In the genomic region with DNA sequence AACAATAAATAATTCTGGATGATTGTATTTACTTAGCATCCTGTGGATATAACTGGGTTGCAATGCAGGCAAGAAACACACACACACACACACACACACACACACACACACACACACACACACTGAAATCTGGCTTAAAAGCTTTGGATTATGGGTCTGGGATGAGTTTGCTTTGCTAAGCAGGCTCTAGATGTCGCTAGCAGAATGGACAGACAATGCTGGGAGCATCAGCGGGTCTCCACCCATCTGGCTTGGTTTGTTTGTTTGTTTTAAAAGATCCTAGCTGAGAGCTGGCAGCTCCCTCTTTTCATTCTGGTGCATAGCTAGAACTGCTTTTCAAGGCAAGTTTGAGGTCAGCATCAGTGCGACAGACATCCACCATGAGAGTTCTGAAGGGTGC, we compare ENCODE assay signal across 13 mouse cellular contexts.
DNase-seq lines count a peak whose midpoint lies in the region; ATAC-seq lines count a peak whose summit lies in the region.
"Had no signal": no experiment of that assay in that cellular context is flagged by ENCODE, and none has a peak within 500 bp of the region (broad histone marks: within the 10 kb centered on the region; RNA-seq: fewer than 3 reads in every experiment).

No protein-coding gene starts in this region.

- H3K9ac ChIP-seq in forebrain, embryonic 14.5 days (ENCODE audit: low read length) = no peak overlapping the region
- H3K9ac ChIP-seq in forebrain, embryonic 13.5 days = no peak overlapping the region
- H3K9ac ChIP-seq in midbrain, embryonic 11.5 days (ENCODE audit: low read length) = no peak overlapping the region
- H3K9ac ChIP-seq in midbrain, embryonic 16.5 days (ENCODE audit: low read depth, low read length) = 0 out of 2 replicates have a peak overlapping the region, but pooled peaks have one; percentile 1
- H3K9ac ChIP-seq: heart, embryonic 12.5 days; liver, postnatal 0 days had no signal

- no peaks in the 10 kb centered on the region for H3K36me3 ChIP-seq in forebrain, embryonic 14.5 days (ENCODE audit: control insufficient read depth, insufficient read depth, low read length)
- H3K36me3 ChIP-seq in forebrain, embryonic 13.5 days (ENCODE audit: poor library complexity, severe bottlenecking) = no peaks in the 10 kb centered on the region
- H3K36me3 ChIP-seq in midbrain, embryonic 11.5 days (ENCODE audit: control insufficient read depth, insufficient read depth, low read length) = no peaks in the 10 kb centered on the region
- H3K36me3 ChIP-seq in midbrain, embryonic 10.5 days = no peaks in the 10 kb centered on the region
- no peaks in the 10 kb centered on the region for H3K36me3 ChIP-seq in midbrain, embryonic 16.5 days (ENCODE audit: control insufficient read depth, insufficient read depth, low read length)
- H3K36me3 ChIP-seq: embryonic facial prominence, embryonic 10.5 days; heart, embryonic 12.5 days had no signal

- 0 out of 2 replicates have a peak, but pooled peaks cover 5% of the 10 kb centered on the region for H3K4me1 ChIP-seq in forebrain, embryonic 14.5 days (ENCODE audit: control insufficient read depth, insufficient read depth, low read length)
- peaks cover 16% of the 10 kb centered on the region for H3K4me1 ChIP-seq in forebrain, embryonic 13.5 days
- H3K4me1 ChIP-seq in midbrain, embryonic 11.5 days (ENCODE audit: control insufficient read depth, insufficient read depth, low read length) = peaks cover 13% of the 10 kb centered on the region
- peaks cover 32% of the 10 kb centered on the region for H3K4me1 ChIP-seq in midbrain, embryonic 10.5 days
- H3K4me1 ChIP-seq in midbrain, embryonic 16.5 days (ENCODE audit: control insufficient read depth, insufficient read depth, low read length) = peaks cover 21% of the 10 kb centered on the region

- ATAC-seq in forebrain, embryonic 14.5 days = no peak
- ATAC-seq in forebrain, embryonic 13.5 days = no peak
- ATAC-seq in midbrain, embryonic 11.5 days (ENCODE audit: low FRiP score) = no peak
- no peak for ATAC-seq in midbrain, embryonic 16.5 days
- ATAC-seq: liver, postnatal 0 days had no signal

- no peak overlapping the region for H3K4me2 ChIP-seq in forebrain, embryonic 14.5 days (ENCODE audit: low read length)
- H3K4me2 ChIP-seq in forebrain, embryonic 13.5 days = no peak overlapping the region
- H3K4me2 ChIP-seq in midbrain, embryonic 11.5 days = no peak overlapping the region
- peak overlapping the region; percentile 78 for H3K4me2 ChIP-seq in midbrain, embryonic 16.5 days (ENCODE audit: low read length)
- H3K4me2 ChIP-seq: heart, embryonic 12.5 days had no signal

- intact Hi-C loops in gastrocnemius, postnatal 14 days (cut with DNase I; ENCODE audit: low total_unique reads) = loop anchor here (5.0 kb wide), 1 partner anchor 836 kb away; no protein-coding TSS in a partner anchor

- 0 out of 2 replicates have a peak, but pooled peaks cover 3% of the 10 kb centered on the region for H3K27me3 ChIP-seq in forebrain, embryonic 14.5 days (replicated peaks; ENCODE audit: control insufficient read depth, insufficient read depth, low read length)
- H3K27me3 ChIP-seq in forebrain, embryonic 13.5 days = peaks cover 14% of the 10 kb centered on the region
- peaks cover 4% of the 10 kb centered on the region; the same call in 1 of the 2 replicates for H3K27me3 ChIP-seq in midbrain, embryonic 11.5 days (ENCODE audit: control insufficient read depth, insufficient read depth, low read length)
- H3K27me3 ChIP-seq in midbrain, embryonic 10.5 days (ENCODE audit: low read depth, poor library complexity, severe bottlenecking) = peaks cover 34% of the 10 kb centered on the region
- no peaks in the 10 kb centered on the region for H3K27me3 ChIP-seq in midbrain, embryonic 16.5 days (ENCODE audit: control insufficient read depth, insufficient read depth, low read depth, low read length)

- H3K4me3 ChIP-seq in forebrain, embryonic 14.5 days (ENCODE audit: low read depth, low read length) = no peak overlapping the region
- no peak overlapping the region for H3K4me3 ChIP-seq in forebrain, embryonic 13.5 days
- no peak overlapping the region for H3K4me3 ChIP-seq in midbrain, embryonic 11.5 days (ENCODE audit: low read depth, low read length)
- no peak overlapping the region for H3K4me3 ChIP-seq in midbrain, embryonic 10.5 days
- peak overlapping the region; percentile 17; the same call in 1 of the 2 replicates for H3K4me3 ChIP-seq in midbrain, embryonic 16.5 days (ENCODE audit: low read depth, low read length)
- H3K4me3 ChIP-seq: embryonic facial prominence, embryonic 10.5 days; heart, embryonic 12.5 days had no signal

- H3K27ac ChIP-seq in forebrain, embryonic 14.5 days (ENCODE audit: low read depth, low read length) = no peak overlapping the region
- no peak overlapping the region for H3K27ac ChIP-seq in forebrain, embryonic 13.5 days
- H3K27ac ChIP-seq in midbrain, embryonic 11.5 days (ENCODE audit: low read depth, low read length) = no peak overlapping the region
- no peak overlapping the region for H3K27ac ChIP-seq in midbrain, embryonic 10.5 days (replicated peaks)
- no peak overlapping the region for H3K27ac ChIP-seq in midbrain, embryonic 16.5 days (ENCODE audit: low read length)
- H3K27ac ChIP-seq: embryonic facial prominence, embryonic 10.5 days had no signal

- 47% methylated on average over 3 of the region's 3 CpGs for WGBS in forebrain, embryonic 14.5 days
- WGBS in forebrain, embryonic 13.5 days = 49% methylated on average over 3 of the region's 3 CpGs
- WGBS in midbrain, embryonic 11.5 days = 40% methylated on average over 3 of the region's 3 CpGs
- WGBS in midbrain, embryonic 10.5 days = 42% methylated on average over 3 of the region's 3 CpGs
- 33% methylated on average over 3 of the region's 3 CpGs for WGBS in midbrain, embryonic 16.5 days

- H3K9me3 ChIP-seq in forebrain, embryonic 14.5 days (replicated peaks; ENCODE audit: control insufficient read depth, low read length) = no peaks in the 10 kb centered on the region
- no peaks in the 10 kb centered on the region for H3K9me3 ChIP-seq in forebrain, embryonic 13.5 days (replicated peaks)
- no peaks in the 10 kb centered on the region for H3K9me3 ChIP-seq in midbrain, embryonic 11.5 days (ENCODE audit: control insufficient read depth, low read length)
- H3K9me3 ChIP-seq in midbrain, embryonic 10.5 days (replicated peaks) = no peaks in the 10 kb centered on the region
- H3K9me3 ChIP-seq in midbrain, embryonic 16.5 days (replicated peaks; ENCODE audit: control insufficient read depth, low read length, poor library complexity, severe bottlenecking) = no peaks in the 10 kb centered on the region
- H3K9me3 ChIP-seq: embryonic facial prominence, embryonic 10.5 days; heart, embryonic 12.5 days had no signal

- DNase-seq in forebrain, embryonic 14.5 days (ENCODE audit: low spot score) = peak; percentile 58
- peak; percentile 84 for DNase-seq in midbrain, embryonic 11.5 days (ENCODE audit: low spot score, missing footprints)
- no peak for DNase-seq in midbrain, embryonic 10.5 days (ENCODE audit: low spot score)
- peak; percentile 74 for DNase-seq in cerebellum, adult 9-10 months
- no peak for DNase-seq in adrenal gland, postnatal 25 days
- no peak for DNase-seq in gastrocnemius, postnatal 14 days
- DNase-seq: gastrocnemius, postnatal 10 days; kidney, postnatal 14 days; liver, postnatal 0 days had no signal

Comparison
In these comparisons a context has a peak if more than half of its experiments do, and no peak if none do; other contexts are left out.
1. DNase-seq: peak in forebrain, embryonic 14.5 days (single experiment), midbrain, embryonic 11.5 days (single experiment) and cerebellum, adult 9-10 months (single experiment); none in midbrain, embryonic 10.5 days (single experiment), adrenal gland, postnatal 25 days (single experiment) and gastrocnemius, postnatal 14 days (single experiment).